Mouse (Mus musculus) CH12.LX (cell line): Measurements from ENCODE around the gene Rasa3. TPM values are rescaled to one million over a fixed set of nuclear protein-coding genes. Genes with fewer than 3 reads are reported as not detected.

Source experiments
- DNase-seq: peaks from one replicate; pipeline ENCODE4 v3.0.0-alpha.2; 2013; ENCODE audit errors: extremely low read depth
- H3K27ac ChIP-seq: 2 replicates; pipeline ENCODE4 v1.5.1; 2012; ENCODE audit warnings: low read depth, mild to moderate bottlenecking, control low read depth, moderate library complexity; ENCODE audit not compliant: insufficient read depth
- H3K27me3 ChIP-seq: replicated peaks from 2 replicates; pipeline ENCODE3; 2012; ENCODE audit warnings: inconsistent platforms
- H3K36me3 ChIP-seq, 2 experiments: replicated peaks in 1 of 2; 2 replicates each; pipeline versions ENCODE3 to v1.6.1; 2012; ENCODE audit warnings: inconsistent platforms in 1 of 2, low read length in 1 of 2, mild to moderate bottlenecking in 1 of 2, mixed read lengths in 1 of 2, moderate library complexity in 1 of 2; ENCODE audit not compliant: control insufficient read depth in 1 of 2, insufficient read depth in 1 of 2
- H3K4me1 ChIP-seq, 2 experiments: 2 replicates each; pipeline ENCODE4 v1.6.1; 2012; ENCODE audit warnings: inconsistent platforms in 1 of 2, moderate library complexity in 1 of 2; ENCODE audit not compliant: insufficient read depth in 2 of 2, control insufficient read depth in 1 of 2
- H3K4me2 ChIP-seq: 2 replicates; pipeline ENCODE4 v1.6.1; 2012; ENCODE audit warnings: low read depth, mild to moderate bottlenecking, control low read depth; ENCODE audit not compliant: poor library complexity, insufficient read depth, severe bottlenecking
- H3K4me3 ChIP-seq, 3 experiments: fragments of 150-350 bp in 1 of 3; sonication (generic) in 1 of 3; replicated peaks in 1 of 3; 2 replicates each; pipeline versions ENCODE3 to v1.5.1; 2011 to 2012; ENCODE audit warnings: low read depth in 2 of 3, low read length in 2 of 3, mild to moderate bottlenecking in 2 of 3, moderate library complexity in 2 of 3, control low read depth in 1 of 3, improper control_type of control experiment in 1 of 3, inconsistent platforms in 1 of 3, mixed read lengths in 1 of 3; ENCODE audit not compliant: poor library complexity in 1 of 3
- H3K79me2 ChIP-seq: replicated peaks from 2 replicates; pipeline ENCODE4 v1.6.1; 2012; ENCODE audit warnings: mild to moderate bottlenecking, moderate library complexity; ENCODE audit not compliant: control insufficient read depth, poor library complexity, insufficient read depth, severe bottlenecking; ENCODE audit errors: extremely low read depth
- H3K9ac ChIP-seq: 2 replicates; pipeline ENCODE4 v1.6.1; 2012; ENCODE audit warnings: low read depth, mild to moderate bottlenecking, control low read depth, moderate library complexity; ENCODE audit not compliant: insufficient read depth
- H3K9me3 ChIP-seq: replicated peaks from 2 replicates; pipeline ENCODE3; 2012; ENCODE audit warnings: low read length, inconsistent platforms, mixed read lengths
- BHLHE40 ChIP-seq: IDR thresholded peaks from 2 replicates; pipeline ENCODE4 v1.6.1; 2011; ENCODE audit warnings: mild to moderate bottlenecking, low read depth, low read length, improper control_type of control experiment
- CTCF ChIP-seq, 2 experiments: IDR thresholded peaks in 1 of 2; conservative IDR thresholded peaks in 1 of 2; 2 replicates each; pipeline ENCODE4 v1.5.1; 2011 to 2012; ENCODE audit warnings: low read depth in 2 of 2, low read length in 2 of 2, improper control_type of control experiment in 1 of 2, inconsistent platforms in 1 of 2, mild to moderate bottlenecking in 1 of 2, moderate library complexity in 1 of 2
- ELF1 ChIP-seq: IDR thresholded peaks from 2 replicates; pipeline ENCODE4 v1.6.1; 2014; ENCODE audit warnings: low read depth, mild to moderate bottlenecking, inconsistent platforms, low read length, improper control_type of control experiment
- EP300 ChIP-seq: IDR thresholded peaks from 2 replicates; pipeline ENCODE4 v1.6.1; 2011; ENCODE audit warnings: low read length, improper control_type of control experiment
- ETS1 ChIP-seq: conservative IDR thresholded peaks from 2 replicates; pipeline ENCODE4 v1.6.1; 2012; ENCODE audit warnings: low read depth, mild to moderate bottlenecking, inconsistent platforms, low read length, improper control_type of control experiment, moderate library complexity
- GABPA ChIP-seq: IDR thresholded peaks from 2 replicates; pipeline ENCODE4 v1.6.1; 2012; ENCODE audit warnings: low read depth, low read length, improper control_type of control experiment, inconsistent platforms; ENCODE audit not compliant: insufficient replicate concordance
- IRF4 ChIP-seq: IDR thresholded peaks from 2 replicates; pipeline ENCODE4 v1.6.1; 2014; ENCODE audit warnings: low read depth, mild to moderate bottlenecking, inconsistent platforms, low read length, improper control_type of control experiment
- JUN ChIP-seq: IDR thresholded peaks from 2 replicates; pipeline ENCODE4 v1.6.1; 2011; ENCODE audit warnings: low read depth, mild to moderate bottlenecking, low read length, improper control_type of control experiment, moderate library complexity; ENCODE audit not compliant: insufficient read depth
- JUND ChIP-seq: conservative IDR thresholded peaks from 2 replicates; pipeline ENCODE4 v1.6.1; 2011; ENCODE audit warnings: low read depth, low read length, improper control_type of control experiment
- MAFK ChIP-seq: IDR thresholded peaks from 2 replicates; pipeline ENCODE4 v1.6.1; 2011; ENCODE audit warnings: low read length, improper control_type of control experiment; ENCODE audit not compliant: insufficient replicate concordance
- MAX ChIP-seq: IDR thresholded peaks from 2 replicates; pipeline ENCODE4 v1.6.1; 2011; ENCODE audit warnings: low read length, improper control_type of control experiment
- MEF2A ChIP-seq: IDR thresholded peaks from 2 replicates; pipeline ENCODE4 v1.6.1; 2014; ENCODE audit warnings: low read depth, mild to moderate bottlenecking, inconsistent platforms, low read length, improper control_type of control experiment, borderline replicate concordance
- MXI1 ChIP-seq: IDR thresholded peaks from 2 replicates; pipeline ENCODE4 v1.6.1; 2011; ENCODE audit warnings: mild to moderate bottlenecking, low read depth, low read length, improper control_type of control experiment
- MYC ChIP-seq: IDR thresholded peaks from 2 replicates; pipeline ENCODE4 v1.6.1; 2011; ENCODE audit warnings: low read depth, mild to moderate bottlenecking, improper control_type of control experiment, low read length
- NELFE ChIP-seq: IDR thresholded peaks from 2 replicates; pipeline ENCODE4 v1.6.1; 2011; ENCODE audit warnings: low read depth, low read length, improper control_type of control experiment
- NRF1 ChIP-seq: IDR thresholded peaks from 2 replicates; pipeline ENCODE4 v1.6.1; 2014; ENCODE audit warnings: low read depth, mild to moderate bottlenecking, inconsistent platforms, low read length, improper control_type of control experiment, moderate library complexity
- PAX5 ChIP-seq: IDR thresholded peaks from 2 replicates; pipeline ENCODE4 v1.6.1; 2012; ENCODE audit warnings: low read length, inconsistent platforms, mixed read lengths
- POLR2A ChIP-seq: IDR thresholded peaks from 2 replicates; pipeline ENCODE4 v1.6.1; 2011; ENCODE audit warnings: low read depth, mild to moderate bottlenecking, improper control_type of control experiment, low read length
- POLR2AphosphoS2 ChIP-seq: IDR thresholded peaks from 2 replicates; pipeline ENCODE4 v1.6.1; 2011; ENCODE audit warnings: low read depth, low read length, improper control_type of control experiment
- RAD21 ChIP-seq: IDR thresholded peaks from 2 replicates; pipeline ENCODE4 v1.6.1; 2011; ENCODE audit warnings: low read depth, mild to moderate bottlenecking, low read length, improper control_type of control experiment, moderate library complexity
- RCOR1 ChIP-seq: conservative IDR thresholded peaks from 2 replicates; pipeline ENCODE4 v1.6.1; 2012; ENCODE audit warnings: low read depth, mild to moderate bottlenecking, inconsistent platforms, low read length, improper control_type of control experiment
- SIN3A ChIP-seq: IDR thresholded peaks from 2 replicates; pipeline ENCODE4 v1.6.1; 2012; ENCODE audit warnings: low read length, improper control_type of control experiment, inconsistent platforms
- TBP ChIP-seq: conservative IDR thresholded peaks from 2 replicates; pipeline ENCODE4 v1.6.1; 2011; ENCODE audit warnings: low read depth, low read length, improper control_type of control experiment
- TCF12 ChIP-seq: IDR thresholded peaks from 2 replicates; pipeline ENCODE4 v1.6.1; 2014; ENCODE audit warnings: low read depth, mild to moderate bottlenecking, inconsistent platforms, low read length, improper control_type of control experiment
- UBTF ChIP-seq: IDR thresholded peaks from 2 replicates; pipeline ENCODE4 v1.6.1; 2012; ENCODE audit warnings: low read depth, mild to moderate bottlenecking, inconsistent platforms, low read length, improper control_type of control experiment, moderate library complexity
- USF1 ChIP-seq: IDR thresholded peaks from 2 replicates; pipeline ENCODE4 v1.6.1; 2014; ENCODE audit warnings: low read depth, mild to moderate bottlenecking, inconsistent platforms, low read length, improper control_type of control experiment
- USF2 ChIP-seq: conservative IDR thresholded peaks from 2 replicates; pipeline ENCODE4 v1.6.1; 2011; ENCODE audit warnings: low read depth, low read length, improper control_type of control experiment
- ZC3H11A ChIP-seq: IDR thresholded peaks from 2 replicates; pipeline ENCODE4 v1.6.1; 2012; ENCODE audit warnings: low read depth, mild to moderate bottlenecking, inconsistent platforms, low read length, improper control_type of control experiment
- ZMIZ1 ChIP-seq: IDR thresholded peaks from 2 replicates; pipeline ENCODE4 v1.6.1; 2012; ENCODE audit warnings: low read depth, mild to moderate bottlenecking, inconsistent platforms, low read length, improper control_type of control experiment
- dilution Hi-C: fragments of 300-500 bp; cut with MboI; formaldehyde crosslinking; loops from 2 replicates; pipeline ENCODE4 v1.14.3; 2020; ENCODE audit warnings: low sequenced_read_pairs; ENCODE audit not compliant: extremely low pct_unique_long_range_greater_than_20kb, extremely low pct_ligation_motif_present
- in situ Hi-C: fragments of 300-500 bp; cut with MboI; formaldehyde crosslinking; loops from 3 replicates; pipeline ENCODE4 v1.14.3; 2019; ENCODE audit warnings: low sequenced_read_pairs, low pct_ligation_motif_present, low pct_unique_long_range_greater_than_20kb, mixed read lengths
- polyA plus RNA-seq: library from polyadenylated mRNA; unstranded; fragments of >175 nt; gene quantifications from 2 replicates; pipeline ENCODE4 v1.2.1, GENCODE M21; 2012; ENCODE audit warnings: low read depth; ENCODE audit not compliant: insufficient read length
- total RNA-seq, 2 experiments: library from RNA; depleted of rRNA; stranded (reverse); fragments of 300-350 nt in 1 of 2; fragments of >200 nt in 1 of 2; gene quantifications; 2 replicates each; pipeline ENCODE4 v1.2.3; 2012 to 2014

Gene Rasa3
- total and polyA plus RNA-seq, 3 experiments = 12.8 to 28.5 (median 13.6) TPM

DNA sequence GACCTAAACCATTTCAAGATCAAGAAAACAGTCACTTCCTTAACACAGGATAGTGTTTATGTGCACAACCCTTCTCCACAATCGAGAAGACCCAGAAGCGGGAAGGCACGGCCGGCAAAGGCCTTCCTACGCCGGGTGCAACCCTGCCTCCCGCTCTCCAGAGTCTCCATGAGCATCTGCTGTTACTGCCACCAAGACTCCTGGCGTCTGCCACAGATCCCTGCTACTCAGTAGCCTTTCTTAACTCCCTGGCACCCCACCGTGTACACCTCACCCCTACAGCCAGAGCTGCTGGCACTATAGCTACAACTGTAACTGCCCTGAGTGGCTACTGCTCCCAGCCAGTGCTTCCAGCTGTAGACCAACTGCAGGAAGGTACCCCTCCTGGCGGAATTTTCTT, 51.3 kb downstream of the Rasa3 start:
- H3K4me2 ChIP-seq = no peak overlapping the region
- H3K36me3 ChIP-seq = peaks cover 9 to 33% of the 10 kb centered on the region in 2 experiments
- no peaks in the 10 kb centered on the region for H3K27me3 ChIP-seq
- H3K9me3 ChIP-seq = peaks cover 13% of the 10 kb centered on the region
- no peak overlapping the region for H3K9ac ChIP-seq
- no peak for DNase-seq
- H3K79me2 ChIP-seq = no peaks in the 10 kb centered on the region; the same call in 1 of the 2 replicates
- H3K4me3 ChIP-seq = no peak overlapping the region
- no peak for TF ChIP-seq UBTF
- no peak for TF ChIP-seq USF2
- TF ChIP-seq GABPA = no peak
- TF ChIP-seq JUN = no peak
- no peak for TF ChIP-seq POLR2AphosphoS2
- dilution Hi-C loops (no loop called here), in situ Hi-C loops (no loop called here)
- peaks cover 43 to 69% of the 10 kb centered on the region in 2 experiments for H3K4me1 ChIP-seq
- no peak overlapping the region for H3K27ac ChIP-seq

DNA sequence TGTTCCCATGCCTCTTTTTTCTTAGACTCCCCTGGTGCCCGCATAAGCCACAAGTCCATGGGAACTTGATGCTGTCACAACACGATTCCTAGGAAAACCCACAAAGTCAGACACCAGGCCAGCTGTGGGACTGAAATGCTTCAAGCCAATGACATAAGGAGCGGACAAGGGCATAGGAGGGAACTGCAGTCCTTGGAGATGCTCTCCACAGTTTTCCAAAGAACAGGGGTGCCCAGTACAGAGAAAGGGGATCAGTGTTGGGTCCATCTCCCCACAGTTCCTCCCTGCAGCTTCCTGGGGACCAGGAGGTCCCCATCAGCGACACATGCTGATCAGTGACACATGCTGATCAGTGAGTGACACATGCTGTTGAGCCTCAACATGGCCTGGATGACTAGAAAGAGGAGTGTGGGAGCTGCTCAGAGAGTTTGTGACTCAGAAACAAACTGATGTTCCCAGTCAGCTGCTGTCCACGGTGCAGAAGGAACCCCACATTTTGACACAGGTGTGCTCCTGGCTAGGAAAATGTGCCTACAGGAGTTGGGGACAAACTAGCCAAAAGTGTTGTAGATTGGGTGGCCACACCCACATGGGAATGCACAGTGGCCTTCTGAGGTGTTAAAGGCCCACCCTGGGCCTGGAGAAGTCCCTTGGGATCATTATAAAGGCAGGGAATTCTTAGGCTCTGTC, 52.0 kb downstream of the Rasa3 start:
- Histone ChIP-seq H3K4me1 (peaks cover 43 to 62% of the 10 kb centered on the region in 2 experiments), H3K9ac (no peak overlapping the region), H3K4me3 (no peak overlapping the region), H3K4me2 (no peak overlapping the region), H3K36me3 (peaks cover 9 to 32% of the 10 kb centered on the region in 2 experiments), H3K9me3 (peaks cover 13% of the 10 kb centered on the region), H3K27ac (no peak overlapping the region), H3K79me2 (no peaks in the 10 kb centered on the region; the same call in 1 of the 2 replicates), H3K27me3 (no peaks in the 10 kb centered on the region)
- 0 out of 2 replicates have a peak, but pooled peaks have one; percentile 15 for TF ChIP-seq IRF4
- TF ChIP-seq CTCF (conservative IDR thresholded peaks at IDR 0.05 in 1 of 2, IDR thresholded peaks at IDR 0.05 in 1 of 2; ENCODE audit: low read depth in 2 of 2, low read length in 2 of 2) = no peak
- no peak for TF ChIP-seq ELF1
- no peak for TF ChIP-seq JUND
- no peak for TF ChIP-seq PAX5
- TF ChIP-seq USF1 = no peak
- TF ChIP-seq TBP = no peak
- TF ChIP-seq RAD21 = no peak
- TF ChIP-seq SIN3A = no peak
- TF ChIP-seq NRF1 = no peak
- TF ChIP-seq ZC3H11A = no peak
- no peak for TF ChIP-seq NELFE
- peak; percentile 21; the same call in 1 of the 2 replicates for TF ChIP-seq BHLHE40
- no peak for TF ChIP-seq EP300
- TF ChIP-seq POLR2AphosphoS2 = no peak
- TF ChIP-seq POLR2A = no peak
- no peak for TF ChIP-seq JUN
- TF ChIP-seq TCF12 = 0 out of 2 replicates have a peak, but pooled peaks have one; percentile 25
- no peak for TF ChIP-seq MAFK
- TF ChIP-seq UBTF = no peak
- no peak for TF ChIP-seq MAX
- TF ChIP-seq MYC = no peak
- no peak for TF ChIP-seq ZMIZ1
- TF ChIP-seq MXI1 = no peak
- TF ChIP-seq ETS1 = peak; percentile 14
- no peak for TF ChIP-seq USF2
- no peak for TF ChIP-seq MEF2A
- no peak for TF ChIP-seq RCOR1
- DNase-seq = no peak
- dilution Hi-C loops = no loop called here
- in situ Hi-C loops = no loop called here
